Mouse (Mus musculus) neural tube, embryonic 13.5 days (tissue): ENCODE results near the gene Ift20. TPM values are rescaled to one million over a fixed set of nuclear protein-coding genes. Genes with fewer than 3 reads are reported as not detected.

Experiments
- ATAC-seq: fragments of 200-750 bp; cut with Nextera tagmentation; 2 replicates; pipeline ENCODE4 v1.8.0; 2017; ENCODE audit warnings: low read depth, mild to moderate bottlenecking, moderate TSS enrichment, moderate library complexity
- H3K27ac ChIP-seq: fragments of 300-500 bp; sonication (generic); replicated peaks from 2 replicates; pipeline ENCODE4 v1.5.1; 2015; ENCODE audit warnings: moderate library complexity, mild to moderate bottlenecking, inconsistent platforms
- H3K27me3 ChIP-seq: fragments of 300-500 bp; sonication (generic); 2 replicates; pipeline ENCODE4 v1.6.1; 2015; ENCODE audit warnings: mild to moderate bottlenecking, inconsistent platforms
- H3K36me3 ChIP-seq: fragments of 300-500 bp; sonication (generic); 2 replicates; pipeline ENCODE4 v1.6.1; 2015; ENCODE audit warnings: mild to moderate bottlenecking, inconsistent platforms
- H3K4me1 ChIP-seq: fragments of 300-500 bp; sonication (generic); replicated peaks from 2 replicates; pipeline ENCODE4 v1.6.1; 2015; ENCODE audit warnings: inconsistent platforms
- H3K4me2 ChIP-seq: fragments of 300-500 bp; sonication (generic); 2 replicates; pipeline ENCODE4 v1.6.1; 2015; ENCODE audit warnings: inconsistent platforms, mild to moderate bottlenecking, moderate library complexity
- H3K4me3 ChIP-seq: fragments of 300-500 bp; sonication (generic); 2 replicates; pipeline ENCODE4 v1.5.1; 2015; ENCODE audit warnings: mild to moderate bottlenecking, inconsistent platforms
- H3K9ac ChIP-seq: fragments of 300-500 bp; sonication (generic); 2 replicates; pipeline ENCODE4 v1.6.1; 2015; ENCODE audit warnings: moderate library complexity, mild to moderate bottlenecking, inconsistent platforms
- H3K9me3 ChIP-seq: fragments of 300-500 bp; sonication (generic); 2 replicates; pipeline ENCODE4 v1.6.1; 2016; ENCODE audit warnings: inconsistent platforms
- WGBS: fragments of 180-500 bp; shearing (Covaris S2); methylation state at CpG from one replicate; pipeline ENCODE4 v1.1.7; 2015; 5-methylcytosine and 5-hydroxymethylcytosine counted together
- polyA plus RNA-seq: library from polyadenylated mRNA; unstranded; fragments of >200 nt; fragmentation: Nextera tagmentation; extraction: Ambion mirVana; gene quantifications from 2 replicates; pipeline ENCODE4 v1.2.1, GENCODE M21; 2015

The Ift20 gene
- polyA plus RNA-seq, result 120 and 122 TPM in 2 replicates

DNA sequence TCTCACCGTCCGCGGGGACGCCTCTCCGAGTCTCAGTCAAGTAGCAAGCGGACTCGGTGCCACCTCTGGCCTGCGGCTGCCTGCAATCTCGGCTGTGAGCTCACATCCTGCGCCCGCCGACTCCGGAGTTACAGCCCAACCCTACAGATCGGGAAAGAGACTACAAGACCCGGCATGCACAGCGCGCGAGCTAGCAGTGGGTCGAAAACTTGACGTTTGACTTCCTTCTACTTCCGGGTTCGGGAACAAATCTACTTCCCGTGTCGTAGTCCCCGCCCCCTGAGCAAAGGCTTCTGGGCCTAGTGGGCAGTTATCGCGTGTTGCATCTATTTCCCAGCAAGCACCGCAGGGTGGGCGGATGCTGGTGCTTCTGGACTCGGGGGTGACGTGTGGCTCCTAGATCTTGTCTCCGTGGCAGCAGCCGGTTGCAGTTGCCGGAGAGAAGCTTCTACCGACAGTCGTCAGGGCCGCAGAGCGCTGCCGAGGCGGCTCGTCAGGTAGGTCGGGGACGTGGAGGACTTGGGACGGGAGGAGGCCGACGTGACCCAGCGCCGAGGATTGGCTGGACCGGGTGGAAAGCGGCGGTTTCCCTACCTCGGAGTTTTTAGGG lies at the start of gene Ift20, which contains the start of gene Tnfaip1:
TSS of gene Ift20 (plus strand) at position 282 of the 610 bp plus-strand sequence.
TSS of gene Tnfaip1 (minus strand) at position 253 of the 610 bp plus-strand sequence.
- peaks cover 27% of the 10 kb centered on the region for H3K36me3 ChIP-seq
- peak within 1 kb of the TSS; percentile 87 for H3K4me2 ChIP-seq
- no peaks in the 10 kb centered on the region for H3K9me3 ChIP-seq
- H3K4me3 ChIP-seq, result peak within 1 kb of the TSS; percentile 83
- ATAC-seq, result peak; percentile 98
- H3K27ac ChIP-seq, result peak within 1 kb of the TSS; percentile 93
- H3K4me1 ChIP-seq, result peaks cover 34% of the 10 kb centered on the region
- H3K27me3 ChIP-seq, result no peaks in the 10 kb centered on the region
- H3K9ac ChIP-seq, result peak within 1 kb of the TSS; percentile 90
- WGBS, result under 1% methylated on average over 52 of the region's 52 CpGs

GRCm38 (mm10) chr11:78488168-78488567 lies 48.0 kb upstream of the Ift20 start:
- Histone ChIP-seq H3K36me3 (peaks cover 41% of the 10 kb centered on the region), H3K4me1 (peaks cover 19% of the 10 kb centered on the region), H3K27ac (no peak overlapping the region), H3K9me3 (no peaks in the 10 kb centered on the region), H3K9ac (no peak overlapping the region), H3K27me3 (peaks cover 67% of the 10 kb centered on the region), H3K4me3 (no peak overlapping the region), H3K4me2 (no peak overlapping the region)
- ATAC-seq, result peak; percentile 20; the same call in 1 of the 2 replicates
- 2% methylated on average over 8 of the region's 8 CpGs for WGBS

DNA sequence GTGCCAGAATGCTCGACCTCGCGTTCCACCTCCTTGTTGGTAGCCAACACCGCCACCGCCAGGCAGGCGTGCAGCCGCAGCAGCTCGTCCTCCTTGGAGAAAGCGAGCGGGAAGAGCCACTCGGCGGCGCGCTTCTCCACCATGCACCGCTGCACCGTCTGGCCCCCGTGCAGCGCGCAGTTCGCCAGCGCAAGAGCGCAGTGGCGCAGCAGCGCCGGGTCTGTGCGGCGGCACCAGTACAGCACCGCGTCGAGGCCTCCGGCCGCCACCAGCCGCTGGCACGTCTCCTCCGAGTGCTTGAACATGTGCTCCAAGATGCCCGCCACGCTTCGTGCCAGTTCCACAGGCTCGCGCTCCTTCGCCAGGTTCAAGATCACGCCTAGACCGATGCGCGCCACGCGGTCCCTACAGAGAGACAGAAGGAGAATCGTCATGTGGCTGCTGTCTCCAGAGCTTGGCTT lies 45.4 kb upstream of the Ift20 start:
- H3K9ac ChIP-seq, result peak overlapping the region; percentile 41; the same call in 1 of the 2 replicates
- 7% methylated on average over 48 of the region's 48 CpGs for WGBS
- no peaks in the 10 kb centered on the region for H3K9me3 ChIP-seq
- H3K4me3 ChIP-seq, result peak overlapping the region; percentile 26
- H3K4me2 ChIP-seq, result peak overlapping the region; percentile 52
- H3K27me3 ChIP-seq, result peaks cover 79% of the 10 kb centered on the region
- peak; percentile 74 for ATAC-seq
- H3K4me1 ChIP-seq, result peaks cover 38% of the 10 kb centered on the region
- peaks cover 25% of the 10 kb centered on the region for H3K36me3 ChIP-seq
- 0 out of 2 replicates have a peak overlapping the region, but pooled peaks have one; percentile 33 for H3K27ac ChIP-seq

DNA sequence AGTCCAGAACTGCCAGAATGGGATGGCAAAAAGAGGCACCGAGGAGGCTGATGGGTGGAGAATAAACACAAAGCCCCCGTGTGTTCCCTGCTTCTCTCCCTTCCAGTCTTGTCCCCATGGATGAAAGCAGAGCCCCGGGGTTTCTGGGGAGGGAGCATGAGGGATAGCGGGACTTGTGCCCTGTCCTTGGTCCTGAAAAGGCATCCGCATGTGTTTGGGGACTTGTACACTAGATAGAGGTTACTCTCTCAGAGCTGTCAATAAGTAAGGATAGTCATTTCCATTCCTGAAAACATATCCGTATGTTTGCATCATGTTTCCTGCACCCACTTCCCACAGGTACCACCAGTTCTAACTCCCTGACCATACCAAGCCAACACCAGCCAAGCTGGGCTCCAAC lies 40.3 kb upstream of the Ift20 start:
- WGBS, result 8% methylated on average over 6 of the region's 6 CpGs
- peaks cover 45% of the 10 kb centered on the region for H3K4me1 ChIP-seq
- H3K36me3 ChIP-seq, result no peaks in the 10 kb centered on the region
- H3K4me2 ChIP-seq, result peak overlapping the region; percentile 78
- no peak for ATAC-seq
- peak overlapping the region; percentile 82 for H3K4me3 ChIP-seq
- H3K9ac ChIP-seq, result peak overlapping the region; percentile 91
- peaks cover 51% of the 10 kb centered on the region for H3K27me3 ChIP-seq
- H3K9me3 ChIP-seq, result no peaks in the 10 kb centered on the region
- no peak overlapping the region for H3K27ac ChIP-seq

DNA sequence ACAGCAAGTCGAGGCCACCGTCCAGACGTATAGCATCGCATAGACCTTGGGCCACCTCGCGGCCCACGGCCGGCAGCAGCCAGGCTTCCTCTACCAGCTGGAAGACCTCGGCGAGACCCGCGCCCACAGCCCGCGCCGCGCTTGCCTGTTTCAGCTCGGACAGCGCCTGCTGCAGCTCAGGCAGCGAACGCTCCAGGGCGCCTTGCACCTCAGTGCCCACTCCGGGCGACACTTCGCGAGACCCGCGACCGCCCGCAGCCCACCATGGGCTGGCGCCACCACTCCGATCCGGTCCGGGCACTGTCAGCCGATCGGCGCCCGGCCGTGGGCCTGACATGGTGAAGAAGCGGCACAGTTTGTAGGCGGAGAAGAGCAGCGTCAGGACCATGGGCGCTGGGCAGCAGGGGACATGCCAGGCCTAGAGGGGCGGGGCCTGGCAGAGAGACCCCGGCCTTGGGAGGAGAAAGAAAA lies 39.1 kb upstream of the Ift20 start:
- H3K36me3 ChIP-seq, result no peaks in the 10 kb centered on the region
- WGBS, result under 1% methylated on average over 44 of the region's 44 CpGs
- H3K4me2 ChIP-seq, result peak overlapping the region; percentile 78
- peak overlapping the region; percentile 97 for H3K27ac ChIP-seq
- peak; percentile 77 for ATAC-seq
- peaks cover 42% of the 10 kb centered on the region for H3K27me3 ChIP-seq
- peaks cover 38% of the 10 kb centered on the region for H3K4me1 ChIP-seq
- H3K9me3 ChIP-seq, result no peaks in the 10 kb centered on the region
- H3K4me3 ChIP-seq, result peak overlapping the region; percentile 82
- H3K9ac ChIP-seq, result peak overlapping the region; percentile 91

DNA sequence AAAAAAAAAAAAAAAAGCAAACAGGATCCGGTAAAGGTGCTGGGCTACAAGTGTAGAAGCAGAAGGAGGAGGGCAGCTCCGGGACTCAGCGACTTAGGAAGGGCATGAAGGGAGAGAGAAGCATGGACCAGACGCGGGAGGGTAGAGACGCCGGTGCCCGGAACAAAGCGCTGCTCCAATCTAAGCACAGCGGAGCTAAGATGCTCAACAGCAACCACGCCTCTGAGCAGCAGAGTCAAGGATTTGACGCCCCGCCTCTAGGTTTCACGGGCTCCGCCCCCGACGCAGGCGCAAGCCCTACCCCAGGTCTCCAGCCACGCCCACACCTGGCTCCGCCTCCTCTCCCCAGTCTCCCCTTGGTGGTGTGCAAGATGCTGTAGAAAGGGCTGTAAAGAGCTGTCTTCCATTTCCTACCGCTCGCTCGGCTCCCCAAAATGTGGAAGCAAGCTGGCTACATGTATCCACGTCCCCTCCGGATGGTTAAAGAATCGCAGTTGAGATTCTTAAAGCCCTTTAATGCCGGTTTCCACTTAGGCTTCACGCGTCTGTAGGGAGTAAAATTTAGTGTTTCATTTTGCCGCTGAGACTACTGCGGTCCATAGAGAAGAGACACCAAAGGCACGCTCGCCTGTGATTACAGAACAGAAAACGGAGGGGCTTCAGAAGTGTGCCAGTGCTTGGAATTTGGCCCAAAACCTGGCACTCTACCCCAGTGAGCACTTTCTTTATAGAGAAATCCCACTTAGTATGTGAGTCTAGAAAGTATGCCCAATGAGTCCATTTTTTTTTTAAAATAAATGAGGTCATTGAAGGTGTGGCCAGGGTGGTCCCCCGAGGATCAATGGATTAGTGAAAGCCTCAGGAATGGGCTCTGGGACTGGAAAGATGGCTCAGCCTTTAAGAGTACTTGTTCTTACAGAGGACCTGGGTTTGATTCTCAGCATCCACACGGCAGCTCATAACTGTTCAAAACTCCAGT lies 38.3 kb upstream of the Ift20 start, which contains the start of gene Sarm1:
TSS of gene Sarm1 (minus strand) at position 211 of the 979 bp plus-strand sequence.
- H3K4me2 ChIP-seq, result peak within 1 kb of the TSS; percentile 78
- peak; percentile 96 for ATAC-seq
- H3K4me3 ChIP-seq, result peak within 1 kb of the TSS; percentile 82
- peaks cover 36% of the 10 kb centered on the region for H3K27me3 ChIP-seq
- H3K27ac ChIP-seq, result peak within 1 kb of the TSS; percentile 97
- H3K4me1 ChIP-seq, result peaks cover 38% of the 10 kb centered on the region
- no peaks in the 10 kb centered on the region for H3K9me3 ChIP-seq
- H3K36me3 ChIP-seq, result no peaks in the 10 kb centered on the region
- 3% methylated on average over 36 of the region's 36 CpGs for WGBS
- H3K9ac ChIP-seq, result peak within 1 kb of the TSS; percentile 91

DNA sequence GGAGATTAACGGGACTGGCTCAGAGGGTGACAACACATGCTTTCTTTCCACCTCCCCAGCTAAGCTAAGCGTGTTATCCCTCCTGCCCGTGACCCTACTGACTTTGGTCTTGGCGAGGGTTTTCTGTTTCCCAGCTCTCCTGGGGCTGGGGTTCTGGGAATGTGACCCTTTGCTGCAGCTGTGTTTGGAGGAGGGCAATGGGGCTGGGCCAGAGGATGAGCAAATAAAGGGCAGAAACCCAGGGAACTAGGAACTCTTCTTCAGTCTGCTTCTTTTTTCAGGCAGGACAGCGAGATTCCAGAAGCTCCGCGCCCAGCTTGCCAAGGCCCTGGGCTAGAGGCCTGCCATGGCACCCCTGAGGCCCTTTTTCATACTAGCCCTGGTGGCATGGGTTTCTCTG lies 37.2 kb upstream of the Ift20 start, which contains the start of gene Vtn:
TSS of gene Vtn (plus strand) at position 88 of the 400 bp plus-strand sequence.
- Histone ChIP-seq H3K9me3 (no peaks in the 10 kb centered on the region), H3K4me3 (peak within 1 kb of the TSS; percentile 82), H3K27me3 (peaks cover 36% of the 10 kb centered on the region), H3K4me1 (peaks cover 38% of the 10 kb centered on the region), H3K27ac (peak within 1 kb of the TSS; percentile 97), H3K4me2 (peak within 1 kb of the TSS; percentile 78), H3K36me3 (no peaks in the 10 kb centered on the region), H3K9ac (peak within 1 kb of the TSS; percentile 71)
- no peak for ATAC-seq
- whole genome bisulfite sequencing, result 67% methylated on average over 7 of the region's 7 CpGs

DNA sequence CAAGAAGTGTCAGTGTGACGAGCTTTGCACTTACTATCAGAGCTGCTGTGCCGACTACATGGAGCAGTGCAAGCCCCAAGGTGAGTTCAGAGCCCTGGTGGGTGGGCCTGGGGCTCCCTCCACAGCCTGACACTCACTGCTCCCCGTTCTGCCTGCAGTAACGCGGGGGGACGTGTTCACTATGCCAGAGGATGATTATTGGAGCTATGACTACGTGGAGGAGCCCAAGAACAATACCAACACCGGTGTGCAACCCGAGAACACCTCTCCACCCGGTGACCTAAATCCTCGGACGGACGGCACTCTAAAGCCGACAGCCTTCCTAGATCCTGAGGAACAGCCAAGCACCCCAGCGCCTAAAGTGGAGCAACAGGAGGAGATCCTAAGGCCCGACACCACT lies 36.6 kb upstream of the Ift20 start:
- Histone ChIP-seq H3K4me3 (peak overlapping the region; percentile 21), H3K36me3 (no peaks in the 10 kb centered on the region), H3K27ac (0 out of 2 replicates have a peak overlapping the region, but pooled peaks have one; percentile 19), H3K27me3 (peaks cover 31% of the 10 kb centered on the region), H3K4me1 (peaks cover 32% of the 10 kb centered on the region), H3K9ac (peak overlapping the region; percentile 50), H3K4me2 (peak overlapping the region; percentile 31), H3K9me3 (no peaks in the 10 kb centered on the region)
- WGBS, result 55% methylated on average over 16 of the region's 16 CpGs
- no peak for ATAC-seq

GRCm38 (mm10) chr11:78500623-78501202 lies 35.4 kb upstream of the Ift20 start:
- Histone ChIP-seq H3K4me3 (peak overlapping the region; percentile 21; the same call in 1 of the 2 replicates), H3K4me2 (peak overlapping the region; percentile 31), H3K27ac (no peak overlapping the region), H3K9ac (peak overlapping the region; percentile 50; the same call in 1 of the 2 replicates), H3K36me3 (peaks cover 8% of the 10 kb centered on the region), H3K9me3 (no peaks in the 10 kb centered on the region), H3K27me3 (peaks cover 21% of the 10 kb centered on the region), H3K4me1 (peaks cover 21% of the 10 kb centered on the region)
- ATAC-seq, result no peak
- 78% methylated on average over 9 of the region's 9 CpGs for WGBS

DNA sequence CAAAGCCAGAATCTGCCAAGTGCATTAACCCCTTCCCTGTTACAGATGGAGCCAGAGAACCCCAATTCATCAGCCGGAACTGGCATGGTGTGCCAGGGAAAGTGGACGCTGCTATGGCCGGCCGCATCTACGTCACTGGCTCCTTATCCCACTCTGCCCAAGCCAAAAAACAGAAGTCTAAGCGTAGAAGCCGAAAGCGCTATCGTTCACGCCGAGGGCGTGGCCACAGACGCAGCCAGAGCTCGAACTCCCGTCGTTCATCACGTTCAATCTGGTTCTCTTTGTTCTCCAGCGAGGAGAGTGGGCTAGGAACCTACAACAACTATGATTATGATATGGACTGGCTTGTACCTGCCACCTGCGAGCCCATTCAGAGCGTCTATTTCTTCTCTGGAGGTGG lies 34.6 kb upstream of the Ift20 start:
- peaks cover 15% of the 10 kb centered on the region for H3K36me3 ChIP-seq
- H3K27me3 ChIP-seq, result peaks cover 17% of the 10 kb centered on the region
- 0 out of 2 replicates have a peak overlapping the region, but pooled peaks have one; percentile 31 for H3K9ac ChIP-seq
- H3K9me3 ChIP-seq, result no peaks in the 10 kb centered on the region
- no peak overlapping the region for H3K4me3 ChIP-seq
- no peak overlapping the region for H3K4me2 ChIP-seq
- WGBS, result 82% methylated on average over 20 of the region's 20 CpGs
- peaks cover 12% of the 10 kb centered on the region for H3K4me1 ChIP-seq
- no peak for ATAC-seq
- no peak overlapping the region for H3K27ac ChIP-seq

GRCm38 (mm10) chr11:78502909-78503650 lies 33.1 kb upstream of the Ift20 start, which contains the start of gene Sebox:
Gene Sebox, plus strand, starts transcription at chr11:78503447.
- peaks cover 4% of the 10 kb centered on the region for H3K4me1 ChIP-seq

More at GRCm38 (mm10) chr11:78502909-78503650, 33.1 kb upstream of the Ift20 start, which contains the start of gene Sebox:
- 79% methylated on average over 7 of the region's 7 CpGs for WGBS
- no peak for ATAC-seq
- 0 out of 2 replicates have a peak within 1 kb of the TSS, but pooled peaks have one; percentile 8 for H3K9ac ChIP-seq
- no peak within 1 kb of the TSS for H3K4me3 ChIP-seq
- no peak within 1 kb of the TSS for H3K4me2 ChIP-seq
- H3K27ac ChIP-seq, result no peak within 1 kb of the TSS
- H3K27me3 ChIP-seq, result peaks cover 17% of the 10 kb centered on the region
- no peaks in the 10 kb centered on the region for H3K9me3 ChIP-seq
- peaks cover 31% of the 10 kb centered on the region for H3K36me3 ChIP-seq
